Mouse (Mus musculus): ENCODE results near the gene Tcea3.

- TF ChIP-seq POLR2A (IDR thresholded peaks at IDR 0.05; ENCODE audit: low read depth, low read length) (no peak), CTCF (IDR thresholded peaks at IDR 0.05; ENCODE audit: extremely low read depth, insufficient read depth, insufficient read length, insufficient replicate concordance) (no peak)
Measured at GRCm38 (mm10) chr4:136206033-136206893, 41.3 kb upstream of the Tcea3 start, which contains the start of gene Asap3.

All from spleen, adult 2 months (tissue).